Mouse (Mus musculus): ENCODE results near the gene Gm28041. TPM values are rescaled to one million over a fixed set of nuclear protein-coding genes. Genes with fewer than 3 reads are reported as not detected.

Gene Gm28041
- total RNA-seq, 2 experiments from 2014 or later: 1.9 TPM

Other genes starting within 250 kb of the Gm28041 start
- 1 to 10 TPM; 2.1 to 3.0 TPM for gene Rsl1, start 202.6 kb downstream of the Gm28041 start, total RNA-seq (2021)
- under 1 TPM; 0.85 to 0.92 TPM for gene Zfp455, start 181.2 kb downstream of the Gm28041 start, total RNA-seq (2021)
- gene Zfp458, start 97.3 kb downstream of the Gm28041 start, total RNA-seq (2021): 1 to 10 TPM; 1.0 to 1.3 TPM
- gene Zfp457, start 69.2 kb downstream of the Gm28041 start, total RNA-seq (2021): 1 to 10 TPM; 3.2 to 4.2 TPM
- gene Zfp595, start 43.2 kb downstream of the Gm28041 start, total RNA-seq (2021): 1 to 10 TPM; 1.4 to 2.7 TPM
- gene Gm28044, start 15.2 kb downstream of the Gm28041 start, total RNA-seq (2021): 1 to 10 TPM in 1 of 2 experiments, not detected in 1; 1.8 TPM
- gene Zfp953, start 15.1 kb downstream of the Gm28041 start, total RNA-seq (2021): 1 to 10 TPM in 1 of 2 experiments, under 1 TPM in 1; 0.72 to 1.1 TPM
- gene Zfp456, start 77 bp upstream of the Gm28041 start, total RNA-seq (2021): under 1 TPM; 0.32 to 0.82 TPM
- gene Zfp429, start 24.1 kb upstream of the Gm28041 start, total RNA-seq (2021): 1 to 10 TPM; 1.2 to 1.6 TPM
- gene Zfp459, start 45.7 kb upstream of the Gm28041 start, total RNA-seq (2021): under 1 TPM; 0.42 to 0.57 TPM
- 1 to 10 TPM; 7.9 to 8.8 TPM for gene Zfp874a, start 75.9 kb upstream of the Gm28041 start, total RNA-seq (2021)
- gene Zfp874b, start 108.5 kb upstream of the Gm28041 start, total RNA-seq (2021): 10 to 100 TPM; 14.9 to 17.5 TPM
- gene Zfp58, start 124.8 kb upstream of the Gm28041 start, total RNA-seq (2021): 1 to 10 TPM; 3.6 to 3.7 TPM
- gene Gm26965, start 150.4 kb upstream of the Gm28041 start, total RNA-seq (2021): not detected
- 1 to 10 TPM; 8.8 TPM for gene Zfp87, start 150.4 kb upstream of the Gm28041 start, total RNA-seq (2021)
- 1 to 10 TPM; 3.0 to 4.8 TPM for gene Zfp748, start 178.1 kb upstream of the Gm28041 start, total RNA-seq (2021)
- gene Zfp729b, start 234.0 kb upstream of the Gm28041 start, total RNA-seq (2021): 1 to 10 TPM; 3.5 to 3.7 TPM